Mouse (Mus musculus) layer of hippocampus, adult 18-20 months (tissue): ENCODE results near the gene Olfr877. TPM values are rescaled to one million over a fixed set of nuclear protein-coding genes. Genes with fewer than 3 reads are reported as not detected.

Experiments used
- DNase-seq, 2 experiments: peaks; one replicate each; pipeline ENCODE4 v3.0.0; 2022; ENCODE audit warnings: low spot score in 2 of 2
- long read RNA-seq: library from polyadenylated mRNA; stranded (forward); transcript quantifications from one replicate; pipeline ENCODE4 v2.0.0, GENCODE M21; 2021
- total RNA-seq, 2 experiments: library from RNA; stranded (reverse); gene quantifications; 2 replicates each; pipeline ENCODE4 v1.2.3; 2021

Olfr877 gene
- total RNA-seq = not detected
- long read RNA-seq = 0 reads

DNA sequence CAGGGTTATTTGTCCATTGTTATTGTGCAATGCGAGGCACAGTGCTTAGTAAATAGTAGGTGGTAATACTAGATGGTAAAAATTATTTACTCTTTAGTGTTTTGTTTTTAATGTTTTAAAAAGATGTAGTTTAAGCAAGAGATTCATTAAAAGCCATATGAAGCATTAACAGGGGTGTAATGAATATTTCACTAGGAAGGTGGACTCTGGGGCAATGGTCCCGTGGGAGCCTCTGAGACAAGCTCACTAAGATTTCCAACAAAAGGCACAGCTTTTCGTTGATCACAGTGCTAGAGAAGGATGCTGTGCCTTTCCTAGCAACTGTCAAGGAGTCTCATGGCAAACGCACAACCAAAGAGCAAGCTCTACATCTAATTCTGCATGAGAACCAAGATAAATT is at the start of gene Olfr877:
Olfr877 (plus strand) TSS at position 301 of the 400 bp plus-strand sequence.
- DNase-seq = no peak

DNA sequence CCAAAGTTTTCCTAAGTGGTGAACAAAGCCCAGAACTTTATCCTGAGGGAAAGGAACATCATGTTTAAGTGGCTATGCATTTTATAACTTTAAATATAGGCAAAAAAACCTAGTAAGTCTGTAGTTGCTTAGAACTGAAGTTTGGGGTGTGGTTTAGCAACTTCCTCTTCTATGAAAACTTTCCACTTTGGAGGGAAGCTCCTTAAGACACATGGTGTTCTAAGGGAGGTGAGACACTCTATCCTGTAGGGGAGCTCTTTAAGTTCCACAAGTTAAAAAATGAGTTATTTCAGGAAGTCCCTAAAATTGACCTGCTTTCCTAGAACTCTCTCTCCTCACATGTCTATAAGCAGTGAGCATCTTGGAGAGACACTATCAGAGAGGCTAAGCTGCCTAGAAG is 46.8 kb upstream of the Olfr877 start:
- no peak for DNase-seq

DNA sequence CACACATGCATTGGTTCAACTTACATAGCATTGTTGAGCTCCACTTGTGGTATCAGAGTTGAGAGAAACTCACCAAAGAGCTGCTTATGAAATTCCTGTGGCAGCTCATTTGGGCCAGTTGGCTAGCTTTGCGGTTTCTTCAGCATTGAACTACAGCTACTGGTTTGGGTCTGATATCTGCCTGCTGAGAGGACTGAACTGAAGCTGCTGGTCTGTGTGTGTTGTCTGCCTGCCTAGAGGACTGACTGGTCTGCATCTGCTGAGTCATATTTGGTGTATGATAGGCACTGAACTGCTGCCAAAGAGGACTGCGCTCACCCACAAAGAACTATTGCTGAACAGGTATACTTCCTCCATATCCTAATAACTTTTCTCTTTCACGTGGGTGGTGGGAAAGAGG is 45.6 kb upstream of the Olfr877 start:
- DNase-seq = no peak

DNA sequence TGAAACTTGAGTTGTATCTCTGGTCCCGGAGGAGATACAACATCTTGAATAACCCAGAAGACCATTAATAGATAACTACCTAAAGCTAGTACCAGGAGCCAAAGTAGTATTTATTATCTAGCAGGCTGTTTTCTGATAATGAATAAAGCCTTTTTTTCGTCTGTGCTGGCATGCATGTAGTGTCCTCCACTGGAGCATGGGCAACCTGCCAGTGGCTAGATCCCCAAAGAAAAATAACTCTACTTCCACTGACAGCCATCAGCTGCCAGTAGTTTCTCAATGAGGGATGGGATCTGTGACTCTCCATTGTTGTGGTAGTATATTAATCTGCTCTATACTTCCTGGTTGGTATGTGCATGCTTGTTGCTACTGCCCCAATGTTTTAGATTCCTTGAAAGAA is 45.1 kb upstream of the Olfr877 start:
- no peak for DNase-seq

DNA sequence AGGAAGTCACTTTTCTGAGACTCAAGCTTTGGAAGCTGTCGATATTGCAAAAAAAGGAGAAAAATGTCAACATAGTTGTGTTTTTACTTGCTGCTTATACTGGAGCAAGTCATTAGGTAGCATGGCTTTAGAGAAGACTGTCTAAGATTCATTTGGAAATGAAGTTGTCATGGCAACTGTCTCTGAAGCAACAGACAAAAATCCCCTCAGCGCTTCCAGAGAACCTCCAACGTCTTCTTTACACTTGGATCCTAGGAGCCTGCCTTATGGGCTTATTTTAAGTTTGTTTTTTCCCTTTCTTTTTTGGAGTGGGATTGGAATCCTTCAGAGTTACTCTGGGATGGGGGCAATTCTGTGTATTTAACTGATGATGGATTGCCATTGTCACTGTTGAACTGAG is 39.4 kb upstream of the Olfr877 start:
- DNase-seq = peak; percentile 15 to 54

DNA sequence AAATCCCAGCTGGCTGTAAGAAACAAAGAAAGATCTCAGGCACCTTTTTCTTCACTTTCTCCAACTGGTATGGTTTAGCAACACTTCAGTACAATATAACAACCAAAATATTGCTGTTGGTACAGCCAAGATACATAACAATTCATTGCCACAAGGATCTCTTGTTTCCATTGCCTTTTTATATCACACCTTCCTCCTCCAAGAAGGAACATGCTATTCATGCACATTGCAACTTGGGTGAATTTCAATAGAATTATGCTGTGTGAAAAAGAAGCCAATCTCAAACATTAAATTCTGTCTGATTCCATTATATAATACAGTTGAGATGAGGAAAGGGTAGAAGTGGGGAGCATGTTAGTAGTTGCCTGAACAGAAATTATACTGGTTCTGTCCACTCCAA is 24.2 kb upstream of the Olfr877 start:
- no peak for DNase-seq

GRCm38 (mm10) chr9:37833341-37833740 is 20.7 kb upstream of the Olfr877 start:
- peak in 1 of 2 experiments; percentile 67 for DNase-seq

DNA sequence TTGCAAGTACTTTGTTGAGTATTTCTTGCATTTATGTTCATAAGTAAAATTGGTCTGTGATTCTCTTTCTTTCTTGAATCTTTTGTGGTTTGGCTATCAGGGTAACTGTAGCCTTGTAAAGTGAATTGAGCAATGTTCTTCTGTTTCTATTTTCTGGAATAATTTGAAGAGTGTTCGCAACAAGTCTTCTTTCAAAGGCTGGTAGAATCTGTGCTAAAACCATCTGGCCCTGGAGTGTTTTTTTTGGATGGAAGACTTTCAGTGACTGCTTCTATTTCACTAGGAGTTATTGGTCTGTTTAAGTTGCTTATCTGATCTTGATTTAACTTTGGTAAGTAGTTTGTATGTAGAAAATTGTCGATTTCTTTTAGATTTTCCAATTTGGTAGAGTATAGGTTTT is 4.8 kb upstream of the Olfr877 start:
- DNase-seq = peak in 1 of 2 experiments; percentile 37

DNA sequence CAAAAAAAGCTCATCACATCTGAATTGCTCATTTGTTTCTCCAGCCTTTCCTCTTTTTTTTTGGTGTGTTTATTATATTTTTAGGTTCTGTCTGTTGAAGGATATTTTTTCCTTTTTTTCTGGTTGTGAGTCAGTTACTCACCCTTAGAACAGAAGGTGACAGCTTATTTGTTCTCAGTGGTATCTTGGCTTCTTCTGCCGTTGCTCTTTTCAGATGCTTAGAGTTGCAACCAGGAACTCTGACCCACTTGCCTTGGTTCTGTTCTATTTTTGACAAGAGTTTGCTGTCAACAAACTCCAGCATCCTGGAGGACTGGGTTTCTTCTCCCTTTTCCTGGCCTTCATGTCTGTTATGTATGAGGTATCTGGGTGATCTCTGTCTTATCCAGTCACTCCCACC is 9.3 kb downstream of the Olfr877 start:
- DNase-seq = no peak

DNA sequence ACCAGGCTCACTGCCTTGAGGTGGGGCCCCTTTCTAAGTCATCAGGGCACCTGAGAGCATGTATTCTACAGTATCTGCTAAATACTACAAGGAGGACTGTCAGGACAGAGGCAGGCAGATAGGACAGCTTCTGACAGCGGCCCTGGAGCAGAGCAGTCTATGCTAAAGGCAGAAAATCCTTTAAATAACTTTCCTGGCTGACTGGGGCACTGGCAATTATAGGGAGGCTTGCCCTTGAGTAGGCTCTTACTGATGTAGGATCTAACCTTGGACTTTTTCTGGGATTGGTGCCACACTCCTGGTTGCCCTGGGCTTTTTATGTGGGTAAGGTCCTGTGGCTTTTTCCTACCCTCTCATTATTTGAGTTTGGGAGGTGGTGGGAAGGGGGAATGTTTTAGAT is 16.2 kb downstream of the Olfr877 start:
- no peak for DNase-seq

- no peak for DNase-seq
Observed at GRCm38 (mm10) chr9:37871097-37871496, 17.0 kb downstream of the Olfr877 start.

DNA sequence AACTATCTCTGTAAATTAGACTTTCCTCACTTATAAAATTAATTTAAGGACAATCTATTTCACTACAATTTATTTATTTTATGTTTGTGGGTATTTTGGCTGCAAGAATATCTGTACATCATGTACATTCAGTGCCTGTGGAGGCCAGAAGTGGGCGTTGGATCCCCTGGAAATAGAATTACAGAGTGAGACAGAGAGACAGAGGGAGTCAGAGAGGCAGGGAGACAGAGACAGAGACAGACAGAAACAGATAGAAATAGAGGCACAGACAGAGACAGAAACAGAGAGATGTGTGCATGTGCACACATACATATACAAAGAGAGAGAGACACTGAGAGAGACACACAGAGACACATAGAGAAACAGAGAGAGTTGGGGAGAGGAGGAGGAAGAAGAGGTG is 17.5 kb downstream of the Olfr877 start:
- DNase-seq = no peak

DNA sequence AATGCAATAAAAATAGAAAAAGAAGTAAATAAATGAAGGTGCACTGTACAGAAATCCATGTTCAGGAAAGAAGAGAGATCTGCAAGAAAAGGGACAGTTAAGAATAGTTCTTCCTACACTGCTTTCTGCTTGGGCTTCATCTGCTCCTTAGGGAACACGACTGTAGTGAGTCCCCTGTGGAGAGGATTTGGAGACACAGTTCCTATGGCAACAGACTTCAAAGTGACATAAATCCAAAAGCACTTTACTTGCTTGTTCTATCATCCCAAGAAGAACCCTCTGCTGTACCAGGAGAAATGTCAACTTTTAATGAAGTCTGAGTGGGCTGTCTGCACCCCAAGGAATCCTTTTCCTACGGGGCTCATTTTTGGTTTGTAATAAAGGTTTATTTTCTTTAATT is 36.9 kb downstream of the Olfr877 start:
- DNase-seq = peak; percentile 5 to 23

DNA sequence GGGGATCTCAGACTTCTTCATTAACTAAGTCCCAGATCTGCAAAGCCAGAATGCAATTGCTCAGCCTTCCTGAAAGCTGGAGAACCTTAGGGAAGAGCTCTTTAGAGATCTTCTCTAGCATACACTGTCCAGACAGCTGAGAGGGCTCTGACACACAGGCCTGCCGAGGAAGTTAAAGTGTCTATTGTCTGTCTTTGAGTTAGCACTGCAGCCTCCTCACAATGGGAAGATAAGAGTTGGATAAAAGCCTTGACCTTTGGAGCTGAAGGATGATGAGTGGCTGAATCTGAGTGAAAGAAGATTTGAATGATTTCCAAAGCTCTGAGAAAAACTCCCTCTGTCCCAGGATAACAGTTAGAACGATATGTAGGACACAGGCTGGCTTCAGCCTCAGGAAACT is 42.6 kb downstream of the Olfr877 start, which contains the start of gene Olfr145:
Olfr145 (plus strand) TSS at position 64 of the 400 bp plus-strand sequence.
- DNase-seq = no peak

DNA sequence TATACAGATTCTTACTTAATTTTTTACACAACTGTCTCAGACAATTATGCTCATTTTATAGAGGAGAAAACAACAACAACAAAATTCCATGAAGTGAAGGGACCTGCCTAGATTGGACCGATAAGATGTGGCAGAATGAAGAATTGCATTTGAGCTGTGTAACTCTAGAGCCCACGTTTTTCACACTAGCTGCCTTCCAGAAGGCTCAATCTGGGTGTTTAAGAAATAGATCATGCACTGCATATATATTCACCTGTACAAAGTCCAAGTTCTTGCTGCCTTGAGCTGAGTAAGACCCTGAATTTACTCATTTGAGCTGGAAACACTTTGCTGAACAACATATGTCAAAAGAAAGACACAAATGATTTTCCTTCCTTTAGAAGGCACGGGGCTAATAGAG is 51.5 kb downstream of the Olfr877 start:
- peak in 1 of 2 experiments; percentile 6 for DNase-seq

Other genes starting within 250 kb of the Olfr877 start
- 1 to 10 TPM; 1.5 to 2.8 TPM for gene Spa17, start 240.5 kb upstream of the Olfr877 start, total RNA-seq
- 10 to 100 TPM; 44.4 to 45.6 TPM for gene Tbrg1, start 197.0 kb upstream of the Olfr877 start, total RNA-seq
- not detected for gene Panx3, start 185.0 kb upstream of the Olfr877 start, total RNA-seq
- not detected for gene Olfr160, start 138.0 kb upstream of the Olfr877 start, total RNA-seq
- gene Olfr874, start 109.2 kb upstream of the Olfr877 start, total RNA-seq = not detected
- gene Olfr875, start 82.4 kb upstream of the Olfr877 start, total RNA-seq = not detected
- gene Olfr876, start 51.2 kb upstream of the Olfr877 start, total RNA-seq = not detected
- not detected for gene Olfr145, start 42.5 kb downstream of the Olfr877 start, total RNA-seq
- not detected for gene Olfr878, start 63.6 kb downstream of the Olfr877 start, total RNA-seq
- gene Olfr881, start 137.6 kb downstream of the Olfr877 start, total RNA-seq = not detected
- gene Olfr883, start 171.5 kb downstream of the Olfr877 start, total RNA-seq = not detected
- not detected for gene Olfr884, start 192.3 kb downstream of the Olfr877 start, total RNA-seq
- not detected for gene Olfr885, start 207.1 kb downstream of the Olfr877 start, total RNA-seq
- gene Olfr887, start 229.8 kb downstream of the Olfr877 start, total RNA-seq = not detected